Mouse (Mus musculus): ENCODE measurements around the gene Sos1.

DNA sequence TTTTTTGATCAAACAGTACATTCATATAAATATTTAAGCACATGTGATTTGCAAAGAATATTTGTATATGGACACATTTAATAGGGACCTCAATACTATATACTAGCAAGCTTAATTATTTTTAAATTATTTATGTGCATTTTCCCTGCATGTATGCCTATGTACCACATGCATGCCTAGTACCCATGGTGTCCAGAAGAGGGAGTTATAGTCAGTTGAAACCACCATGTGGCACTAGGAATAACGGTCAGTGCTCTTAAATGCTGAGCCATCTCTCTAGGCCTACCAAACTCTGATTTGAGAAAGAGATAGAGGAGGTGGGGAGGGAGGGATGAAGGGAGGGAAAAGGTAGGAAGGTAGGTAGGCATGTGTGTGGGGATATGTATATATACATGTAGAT, 69.1 kb downstream of the Sos1 start:
- TF ChIP-seq GATA1 (IDR thresholded peaks at IDR 0.05; ENCODE audit: borderline replicate concordance, low read length): no peak
- TF ChIP-seq FLI1 (IDR thresholded peaks at IDR 0.05; ENCODE audit: low read length): no peak

All from megakaryocyte, embryonic 14.5 days (primary cell).